Mouse (Mus musculus): ENCODE results near the gene Tardbp. TPM values are rescaled to one million over a fixed set of nuclear protein-coding genes. Genes with fewer than 3 reads are reported as not detected.

Tardbp gene
- total RNA-seq, 2 experiments from 2014 or later = 216 to 267 TPM

DNA sequence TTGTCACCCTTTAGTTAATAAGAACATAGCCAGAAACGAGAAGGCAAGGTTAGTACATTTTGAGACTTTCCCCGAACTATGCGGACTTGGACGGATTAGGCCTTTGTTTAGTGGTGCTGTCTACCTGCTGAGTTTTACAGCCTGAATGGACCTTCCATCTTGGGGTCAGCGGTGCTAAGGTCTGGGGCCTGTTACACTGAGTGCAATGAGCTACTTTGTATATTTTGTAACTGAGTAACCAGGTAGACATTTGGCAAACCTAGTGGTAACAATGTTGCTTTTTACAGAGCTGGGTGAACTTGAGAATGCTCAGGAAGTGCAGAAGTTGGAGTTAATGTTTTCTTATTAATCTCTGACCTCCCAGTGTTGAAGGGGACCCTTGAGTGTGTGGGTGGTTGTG lies 14.3 kb upstream of the Tardbp start:
- no peak for DNase-seq (ENCODE audit: low spot score in 2 of 2)

DNA sequence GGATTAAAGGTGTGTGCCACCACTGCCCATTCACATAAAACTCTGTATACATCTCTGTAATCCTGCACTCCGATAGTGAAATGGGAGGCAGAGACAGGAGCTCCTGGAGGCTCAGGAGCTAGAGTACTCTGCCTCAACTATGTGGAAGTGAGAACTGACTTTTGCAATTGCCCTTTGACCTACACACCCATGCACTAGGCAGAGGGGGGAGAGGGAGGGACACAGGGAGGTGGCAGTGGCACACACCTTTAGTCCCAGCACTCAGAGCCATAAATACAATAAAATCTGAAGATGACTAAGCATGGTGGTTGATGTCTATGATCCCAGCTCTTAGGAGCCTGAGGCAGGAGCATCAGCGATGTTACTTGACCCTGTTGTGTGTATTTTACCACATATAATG lies 12.6 kb upstream of the Tardbp start:
- no peak for DNase-seq (ENCODE audit: low spot score in 2 of 2)

DNA sequence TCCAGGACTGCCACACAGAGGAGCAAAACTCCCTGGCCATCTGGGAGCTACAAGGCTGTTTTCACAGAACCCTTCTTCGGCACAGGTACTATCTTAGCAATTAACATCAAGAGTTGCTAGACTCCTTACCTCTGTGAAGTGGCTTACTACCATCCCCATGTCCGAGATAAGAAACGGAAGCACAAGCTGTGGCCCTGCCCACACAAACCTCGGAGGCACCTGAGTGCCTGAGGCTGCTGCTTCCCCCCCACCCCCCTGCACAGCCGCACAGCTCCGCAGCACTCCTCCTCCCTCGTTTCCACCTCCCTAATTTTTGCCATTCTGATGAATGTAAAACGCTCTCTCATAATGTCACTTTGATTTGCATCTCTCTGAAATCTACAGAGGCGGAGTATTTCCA lies 11.5 kb upstream of the Tardbp start:
- no peak for DNase-seq (ENCODE audit: low spot score in 2 of 2)

DNA sequence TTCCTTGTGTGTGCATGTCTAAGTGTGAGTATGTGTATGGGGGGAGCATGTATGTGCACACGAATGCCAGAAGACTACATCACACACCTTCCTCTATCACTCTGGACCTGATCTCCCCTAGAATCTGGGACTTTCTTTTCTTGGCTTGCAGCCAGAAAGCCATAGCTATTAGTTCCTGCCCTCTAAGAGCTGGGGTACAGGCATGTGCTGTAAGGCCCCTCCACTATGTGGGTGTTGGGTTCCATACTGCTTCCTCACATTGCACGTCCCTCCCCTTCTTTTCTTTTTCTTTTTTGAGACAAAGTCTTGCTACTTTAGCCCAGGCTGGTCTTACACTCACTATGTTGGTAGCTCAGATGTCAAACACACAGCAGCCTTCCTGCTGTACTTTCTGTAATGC lies 8.5 kb upstream of the Tardbp start:
- no peak for DNase-seq (ENCODE audit: low spot score in 2 of 2)

DNA sequence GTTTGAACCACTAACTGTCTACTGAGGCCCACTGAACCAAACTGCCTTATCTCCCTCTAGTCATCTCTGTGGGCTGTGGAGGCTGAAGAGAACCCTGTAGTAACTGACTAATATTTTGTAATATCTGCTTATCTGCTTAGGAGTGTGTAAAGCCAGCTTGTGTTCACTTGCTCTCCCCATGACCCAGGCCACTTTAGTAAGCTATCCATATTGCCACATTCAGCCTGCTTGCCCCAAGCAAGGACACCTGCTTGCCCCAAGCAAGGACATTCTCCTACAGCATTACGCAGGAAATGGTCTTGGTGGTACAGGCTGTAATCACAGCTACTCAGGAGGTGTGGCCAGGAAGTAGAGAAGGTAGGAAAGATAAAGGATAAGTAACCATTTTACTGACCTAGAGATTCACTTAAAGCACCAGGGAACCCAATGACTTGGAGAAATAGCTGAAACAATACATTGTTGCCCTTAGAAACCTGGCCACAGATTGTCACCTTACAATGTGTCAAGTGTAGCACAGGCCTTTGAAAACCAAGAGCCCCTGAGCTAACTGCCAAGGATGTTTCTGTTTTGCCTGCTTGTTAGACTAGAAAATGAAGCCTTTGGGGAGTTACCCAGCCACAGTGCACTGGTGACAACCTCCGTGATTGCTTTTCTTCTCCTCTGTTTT lies 6.7 kb upstream of the Tardbp start:
- DNase-seq (ENCODE audit: low spot score in 2 of 2) = no peak

DNA sequence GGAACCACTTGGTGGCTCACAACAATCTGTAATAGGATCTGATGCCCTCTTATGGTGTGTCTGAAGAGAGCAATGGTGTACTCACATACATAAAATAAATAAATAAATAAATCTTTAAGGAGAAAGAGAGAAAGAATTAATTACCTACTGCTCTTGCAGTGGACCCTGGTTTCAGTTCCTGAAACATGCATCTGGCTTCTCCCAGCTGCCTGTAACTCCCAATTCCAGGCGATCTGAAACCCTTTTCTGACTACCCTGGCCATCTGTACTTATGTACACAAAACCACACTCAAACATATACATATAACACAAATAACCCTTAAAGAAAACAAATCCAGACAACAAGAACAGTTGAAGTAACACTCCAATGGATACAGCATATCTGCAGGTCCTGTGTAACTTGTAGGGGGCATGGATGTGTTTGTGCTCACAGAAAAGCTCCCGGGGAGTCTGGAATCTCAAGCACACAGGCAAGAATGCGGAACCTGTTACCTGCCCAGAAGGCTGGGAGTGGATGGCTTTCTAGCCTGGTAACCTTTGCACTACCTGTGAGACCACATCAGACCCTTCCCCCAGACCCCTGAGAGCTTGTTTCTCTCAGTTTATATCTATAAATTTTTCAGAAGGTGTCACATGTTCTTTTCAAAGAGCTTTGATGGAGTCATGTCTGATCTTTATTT lies 5.3 kb upstream of the Tardbp start:
- no peak for DNase-seq (ENCODE audit: low spot score in 2 of 2)

DNA sequence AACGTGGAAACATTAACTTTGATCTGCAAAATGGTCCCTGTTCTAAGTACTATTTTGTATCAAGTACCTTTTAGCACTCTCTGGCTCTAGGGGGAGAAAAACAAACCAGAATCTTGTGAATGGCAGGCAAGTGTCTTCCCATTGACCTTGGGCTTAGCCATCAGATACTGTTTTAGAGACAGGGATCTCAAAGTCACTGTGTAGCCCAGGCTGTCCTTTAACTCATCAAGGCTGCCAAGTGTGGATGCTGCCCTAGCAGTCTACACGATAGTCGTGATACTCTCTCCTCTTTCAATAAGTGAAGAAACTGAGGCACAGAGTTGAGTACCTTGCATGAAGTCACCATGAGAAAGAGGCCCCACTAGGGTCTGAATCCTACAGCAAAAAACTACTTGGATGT lies 427 bp upstream of the Tardbp start:
- DNase-seq (ENCODE audit: low spot score in 2 of 2) = no peak

DNA sequence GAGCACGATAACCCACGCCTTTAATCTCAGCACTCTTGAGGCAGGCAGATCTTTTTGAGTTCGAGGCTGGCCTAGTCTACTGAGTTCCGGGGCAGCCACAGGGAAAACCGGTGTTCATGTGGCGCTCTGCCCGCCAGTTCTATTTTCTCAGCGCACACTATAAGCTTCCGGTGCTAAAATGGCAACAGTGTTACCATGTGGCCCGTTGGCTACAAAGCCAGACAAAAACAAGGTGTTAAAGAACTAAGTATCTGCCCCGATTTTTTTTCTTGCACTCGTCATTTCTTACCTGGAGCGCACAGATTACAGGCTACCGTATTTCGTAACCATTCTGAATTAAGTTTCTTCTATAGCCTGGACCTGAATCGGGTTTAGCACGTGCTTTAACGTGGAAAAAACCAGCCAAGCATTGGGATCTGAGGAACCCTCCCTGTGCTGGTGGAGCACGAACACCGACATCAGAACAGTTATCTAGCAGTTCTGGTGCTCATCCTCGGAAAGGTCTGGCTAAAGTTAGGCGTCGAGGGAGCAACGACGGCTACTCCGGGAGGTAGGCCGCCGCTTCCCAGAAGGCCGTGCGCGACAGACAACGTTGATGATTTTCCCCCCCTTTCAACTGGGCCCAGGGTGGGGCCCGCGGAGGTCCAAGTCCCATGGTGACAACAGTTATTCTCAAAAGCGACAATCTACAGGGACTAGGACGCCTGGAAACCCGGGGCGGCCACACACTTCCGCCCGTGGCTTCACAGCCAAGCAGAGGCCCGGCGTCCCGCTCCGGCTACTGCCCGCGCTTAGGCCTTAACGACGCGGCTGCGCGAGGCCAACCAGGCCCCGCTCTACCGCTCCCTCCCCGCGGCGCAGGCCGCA lies 830 bp downstream of the Tardbp start:
- no peak for DNase-seq (ENCODE audit: low spot score in 2 of 2)

DNA sequence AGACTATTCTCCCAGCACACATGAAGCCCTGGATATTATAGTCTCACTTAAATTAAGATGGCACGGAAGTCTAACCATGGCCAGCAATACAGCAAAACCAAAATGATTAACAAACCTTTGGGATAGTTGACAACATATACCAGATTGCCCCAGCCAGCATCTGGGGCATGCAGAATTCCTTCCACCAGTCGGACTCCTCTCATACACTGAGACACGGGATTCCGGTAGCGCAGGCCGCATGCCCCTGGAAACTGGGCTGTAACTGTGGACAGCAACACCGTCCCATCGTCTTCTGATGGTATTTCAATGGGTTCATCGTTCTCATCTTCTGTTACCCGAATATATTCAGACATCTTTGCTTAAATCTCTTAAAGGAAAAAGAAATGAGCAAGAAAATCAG lies 1.8 kb downstream of the Tardbp start:
- DNase-seq (ENCODE audit: low spot score in 2 of 2) = no peak

DNA sequence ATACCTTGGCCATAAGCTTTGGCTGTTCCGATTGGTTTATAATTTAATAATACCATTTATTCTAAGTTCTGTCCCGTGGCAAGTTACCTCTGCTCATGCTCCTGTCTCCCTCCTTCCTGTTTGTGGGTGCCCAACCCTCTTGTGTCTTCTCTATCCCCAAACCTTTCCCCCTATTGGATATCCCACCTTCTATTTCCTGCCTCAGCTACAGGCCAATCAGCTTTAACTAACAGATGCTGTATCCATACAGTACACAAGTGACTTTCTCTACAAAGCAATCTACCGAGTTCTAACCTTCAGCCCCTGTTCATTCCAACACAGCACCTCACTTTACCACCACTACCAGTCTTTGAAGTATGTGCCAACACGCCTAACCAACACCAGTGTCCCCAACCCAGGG lies 3.2 kb downstream of the Tardbp start:
- DNase-seq (ENCODE audit: low spot score in 2 of 2) = no peak

DNA sequence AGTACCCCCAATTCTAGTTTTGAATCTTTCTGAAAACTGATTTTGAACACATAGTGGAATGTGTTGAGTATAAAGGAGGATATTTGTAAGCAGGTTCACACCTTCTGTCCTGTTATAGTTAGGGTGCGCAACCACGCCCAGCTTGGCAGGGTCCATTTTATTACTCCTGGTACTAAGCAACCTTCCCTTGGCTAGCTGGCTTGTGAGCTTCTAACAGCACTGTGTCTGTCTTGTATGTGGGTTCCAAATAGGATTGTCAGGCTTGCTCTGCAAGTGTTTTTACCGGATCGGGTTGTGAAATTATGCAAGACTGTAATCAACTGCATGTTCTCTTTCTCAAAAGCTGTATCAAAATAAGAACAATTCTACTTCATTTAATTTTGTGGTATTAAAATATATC lies 4.3 kb downstream of the Tardbp start:
- DNase-seq (ENCODE audit: low spot score in 2 of 2) = no peak

DNA sequence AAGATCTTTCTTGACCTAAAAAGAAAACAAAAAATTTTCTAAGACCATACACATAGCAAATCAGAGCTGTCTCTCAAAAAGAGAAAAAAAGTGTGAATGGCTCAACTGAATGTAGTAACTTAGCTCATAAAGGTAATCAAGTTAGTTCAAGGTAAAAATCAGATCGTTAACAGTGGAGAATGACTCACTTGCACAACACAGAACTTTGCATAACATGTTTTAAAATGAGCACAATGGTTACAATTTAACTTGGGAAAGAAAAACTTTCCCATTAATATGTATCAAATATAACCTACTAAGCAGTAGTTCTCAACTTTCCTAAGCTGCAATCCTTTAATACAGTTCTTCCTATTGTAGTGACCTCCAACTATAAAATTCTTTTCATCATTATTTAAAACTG lies 6.1 kb downstream of the Tardbp start:
- no peak for DNase-seq (ENCODE audit: low spot score in 2 of 2)

DNA sequence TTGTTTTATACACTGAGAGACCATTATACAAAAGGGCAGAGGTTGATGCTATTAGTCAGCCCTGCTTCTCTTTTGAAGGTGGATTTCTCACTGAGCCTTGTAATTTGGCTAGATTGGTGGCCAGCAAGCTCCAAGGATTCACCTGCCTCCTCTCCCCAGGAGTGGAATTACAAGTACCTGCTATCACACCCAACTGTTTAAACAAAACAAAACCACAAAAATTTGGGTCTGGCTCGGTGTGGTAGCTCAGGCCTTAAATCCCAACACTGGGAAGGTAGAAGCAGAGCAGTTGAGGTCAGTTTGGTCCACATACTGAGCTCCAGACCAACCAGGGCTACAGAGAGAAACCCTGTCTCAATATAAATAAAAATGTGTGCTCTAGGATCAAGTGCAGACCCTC lies 7.0 kb downstream of the Tardbp start:
- no peak for DNase-seq (ENCODE audit: low spot score in 2 of 2)

DNA sequence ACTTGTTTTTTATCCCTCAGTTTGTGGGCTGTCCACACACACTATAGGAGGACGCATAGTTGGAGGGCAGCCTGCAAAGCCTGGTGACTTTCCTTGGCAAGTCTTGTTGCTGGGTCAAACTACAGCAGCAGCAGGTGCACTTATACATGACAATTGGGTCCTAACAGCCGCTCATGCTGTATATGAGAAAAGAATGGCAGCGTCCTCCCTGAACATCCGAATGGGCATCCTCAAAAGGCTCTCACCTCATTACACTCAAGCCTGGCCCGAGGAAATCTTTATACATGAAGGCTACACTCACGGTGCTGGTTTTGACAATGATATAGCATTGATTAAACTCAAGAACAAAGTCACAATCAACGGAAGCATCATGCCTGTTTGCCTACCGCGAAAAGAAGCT lies 13.1 kb downstream of the Tardbp start:
- DNase-seq (ENCODE audit: low spot score in 2 of 2) = no peak

DNA sequence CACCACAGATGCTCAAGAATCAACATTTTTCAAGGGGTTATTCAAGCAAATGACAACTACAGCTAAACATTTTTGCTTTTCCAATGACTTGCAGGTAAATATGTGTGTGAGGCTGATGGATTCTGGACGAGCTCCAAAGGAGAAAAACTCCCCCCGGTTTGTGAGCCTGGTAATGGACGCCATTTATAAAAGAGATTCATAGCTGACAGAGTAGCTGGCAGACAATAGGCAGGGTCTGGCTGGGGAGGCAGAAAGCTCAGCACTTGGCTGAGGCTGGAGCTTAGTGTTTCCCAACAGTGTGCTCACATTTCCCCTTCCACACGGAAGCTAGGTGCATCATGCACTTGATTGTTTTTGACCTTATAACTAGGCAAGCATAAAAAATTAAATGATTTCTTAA lies 14.3 kb downstream of the Tardbp start:
- no peak for DNase-seq (ENCODE audit: low spot score in 2 of 2)

DNA sequence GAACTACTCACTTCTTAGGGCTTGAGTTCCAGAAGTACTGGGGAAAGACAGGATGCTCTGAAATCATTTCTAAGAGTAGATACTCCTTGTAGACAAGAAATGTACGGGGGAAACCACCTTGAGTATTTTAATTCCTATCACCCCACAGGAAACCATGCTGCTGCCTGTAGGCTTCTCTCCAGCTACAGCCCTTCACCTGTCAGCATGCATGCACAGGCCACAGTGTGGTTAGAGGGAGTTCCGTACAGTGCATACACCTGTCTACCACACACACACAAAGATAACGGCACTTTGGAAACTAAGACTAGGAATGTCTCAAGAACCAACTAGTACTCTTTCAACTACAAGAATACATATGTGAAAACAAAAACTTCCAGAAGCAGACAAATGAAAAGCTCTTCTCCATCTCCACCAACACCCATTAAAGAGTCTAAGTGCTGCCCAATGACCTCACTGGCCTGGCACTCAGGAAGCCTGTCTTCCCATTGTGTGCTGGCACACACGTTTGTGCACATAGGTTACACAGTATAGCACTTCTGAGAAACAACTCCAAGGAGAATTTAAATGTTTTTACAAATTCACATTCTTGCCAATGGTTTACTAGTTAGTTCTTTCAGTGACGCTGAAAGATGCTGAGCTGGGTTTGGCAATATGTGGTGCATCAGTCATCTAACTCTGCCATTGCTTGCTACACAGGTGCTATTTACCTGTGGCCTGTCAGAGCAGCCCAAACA lies 16.0 kb downstream of the Tardbp start:
- no peak for DNase-seq (ENCODE audit: low spot score in 2 of 2)

DNA sequence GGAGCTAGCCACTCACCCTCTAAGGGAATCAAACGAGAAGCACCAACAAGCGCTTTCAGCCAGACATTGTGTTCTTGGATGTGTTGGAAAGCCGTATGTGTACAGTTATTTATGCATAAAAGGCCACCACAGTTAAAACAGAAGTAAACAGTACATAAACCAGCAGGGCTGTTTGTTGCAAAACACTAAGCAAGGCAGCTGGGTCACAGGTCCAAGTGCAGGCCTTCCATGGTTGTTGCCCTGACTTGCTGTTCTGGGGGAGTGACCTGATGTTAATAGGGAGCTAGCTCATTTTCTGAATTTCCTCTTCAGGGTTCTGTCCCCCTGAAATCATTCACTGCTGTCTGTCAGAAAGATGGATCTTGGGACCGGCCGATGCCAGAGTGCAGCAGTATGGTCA lies 17.0 kb downstream of the Tardbp start:
- no peak for DNase-seq (ENCODE audit: low spot score in 2 of 2)

DNA sequence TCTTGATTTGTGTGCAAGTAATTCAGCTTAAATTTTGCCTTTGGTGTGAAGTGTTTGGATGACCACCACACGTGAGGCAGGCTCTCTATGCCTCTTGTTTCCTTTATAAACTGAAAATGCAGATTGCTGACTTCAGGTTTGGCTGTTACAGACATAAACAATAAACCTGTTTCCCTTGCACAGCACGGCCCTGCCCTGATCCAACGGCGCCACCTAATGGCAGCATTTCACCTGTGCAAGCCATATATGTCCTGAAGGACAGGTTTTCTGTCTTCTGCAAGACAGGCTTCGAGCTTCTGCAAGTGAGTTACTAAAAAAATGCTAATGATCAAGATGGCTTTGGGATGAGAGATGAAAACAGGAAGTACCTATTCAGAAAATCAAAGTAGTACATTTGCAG lies 19.1 kb downstream of the Tardbp start:
- DNase-seq (ENCODE audit: low spot score in 2 of 2) = peak; percentile 79 to 84

DNA sequence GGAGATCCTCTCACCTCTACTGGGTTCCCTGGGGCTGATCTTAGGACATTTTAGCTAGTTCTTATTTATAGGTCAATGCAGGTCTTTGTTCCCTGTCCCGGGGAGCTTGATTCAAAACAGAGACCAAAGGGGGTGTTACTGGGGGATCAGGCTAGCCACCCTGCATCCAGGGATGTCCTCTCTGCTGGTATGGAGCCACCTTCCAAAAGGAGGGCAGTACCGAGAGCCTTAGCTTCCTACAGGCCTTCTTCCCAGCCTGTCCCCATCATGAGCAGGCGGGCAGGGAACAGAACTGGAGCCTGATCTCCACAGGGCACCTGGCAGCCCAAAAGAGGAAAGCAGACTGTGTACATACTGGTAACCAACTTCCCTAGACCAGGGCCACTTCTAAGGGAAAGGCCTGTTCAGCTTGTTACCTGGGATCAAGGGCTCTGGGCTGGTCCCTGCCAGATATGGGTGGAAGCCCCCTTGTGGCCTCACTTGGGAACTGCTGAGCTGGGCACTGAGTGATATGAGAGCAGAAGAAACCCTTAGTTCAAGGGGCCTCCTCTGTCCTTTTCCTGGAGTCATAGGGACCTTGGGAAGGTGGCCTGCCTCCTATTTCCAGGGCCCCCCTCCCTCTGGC lies 22.2 kb downstream of the Tardbp start:
- DNase-seq (ENCODE audit: low spot score in 2 of 2) = peak in 1 of 2 experiments; percentile 50

DNA sequence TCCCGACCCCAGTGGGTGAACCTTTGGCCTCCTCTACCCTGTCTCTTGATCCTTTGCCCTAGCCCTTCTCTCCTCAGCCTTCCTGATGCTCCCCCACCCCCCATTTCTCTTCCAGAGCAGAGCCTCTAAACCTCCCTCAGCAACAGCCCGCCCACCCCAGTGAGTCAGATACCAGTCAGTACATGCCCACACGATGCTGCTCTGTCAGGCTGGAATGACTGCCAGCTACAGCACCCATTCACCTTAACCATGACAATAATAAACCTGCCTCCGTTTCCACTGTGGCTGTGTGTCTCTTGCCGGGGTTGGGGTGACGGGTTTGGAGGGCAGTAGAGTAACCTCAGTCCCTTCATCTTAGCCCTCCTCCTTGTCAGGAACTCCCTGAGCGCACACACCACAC lies 22.7 kb downstream of the Tardbp start:
- no peak for DNase-seq (ENCODE audit: low spot score in 2 of 2)

Data from adrenal gland, adult 18-20 months (tissue).